Mouse (Mus musculus) ES-E14 (cell line): Measurements from ENCODE around the gene Asb16. TPM values are rescaled to one million over a fixed set of nuclear protein-coding genes. Genes with fewer than 3 reads are reported as not detected.

Experiments used
- DNase-seq: peaks from one replicate; pipeline ENCODE4 v3.0.0-alpha.2; 2013; ENCODE audit warnings: low read depth, low spot score
- H3K27ac ChIP-seq: 2 replicates; pipeline ENCODE4 v1.5.1; 2012; ENCODE audit warnings: low read depth, mild to moderate bottlenecking, low read length, moderate library complexity, mixed read lengths; ENCODE audit not compliant: poor library complexity, insufficient read depth, severe bottlenecking
- H3K36me3 ChIP-seq: 2 replicates; pipeline ENCODE4 v1.6.1; 2012; ENCODE audit warnings: mild to moderate bottlenecking, low read length, moderate library complexity, mixed read lengths; ENCODE audit not compliant: control insufficient read depth, poor library complexity, insufficient read depth, severe bottlenecking
- H3K4me1 ChIP-seq, 2 experiments: fragments of 150-350 bp in 1 of 2; sonication (generic) in 1 of 2; 2 replicates each; pipeline ENCODE4 v1.6.1; 2012; ENCODE audit warnings: low read length in 2 of 2, mild to moderate bottlenecking in 1 of 2, mixed read lengths in 1 of 2; ENCODE audit not compliant: control insufficient read depth in 2 of 2, insufficient read depth in 2 of 2, poor library complexity in 1 of 2
- H3K4me3 ChIP-seq, 2 experiments: fragments of 150-350 bp in 1 of 2; sonication (generic) in 1 of 2; 2 replicates each; pipeline ENCODE4 v1.5.1; 2012; ENCODE audit warnings: low read length in 2 of 2, low read depth in 1 of 2, mild to moderate bottlenecking in 1 of 2, mixed read lengths in 1 of 2; ENCODE audit not compliant: insufficient read depth in 1 of 2, poor library complexity in 1 of 2, severe bottlenecking in 1 of 2
- H3K9ac ChIP-seq: 2 replicates; pipeline ENCODE4 v1.6.1; 2012; ENCODE audit warnings: low read depth, mild to moderate bottlenecking, low read length, mixed read lengths; ENCODE audit not compliant: poor library complexity, insufficient read depth, severe bottlenecking
- H3K9me3 ChIP-seq: fragments of 150-350 bp; sonication (generic); 2 replicates; pipeline ENCODE4 v1.6.1; 2012; ENCODE audit warnings: low read depth, mild to moderate bottlenecking, low read length; ENCODE audit not compliant: control insufficient read depth, insufficient read depth
- CHD2 ChIP-seq: IDR thresholded peaks from 2 replicates; pipeline ENCODE4 v1.6.1; 2014; ENCODE audit warnings: mild to moderate bottlenecking, low read depth, low read length, inconsistent platforms
- HCFC1 ChIP-seq: IDR thresholded peaks from 2 replicates; pipeline ENCODE4 v1.6.1; 2012; ENCODE audit warnings: low read length, inconsistent platforms, borderline replicate concordance; ENCODE audit not compliant: insufficient read depth
- MAFK ChIP-seq: IDR thresholded peaks from 2 replicates; pipeline ENCODE4 v1.6.1; 2014; ENCODE audit warnings: mild to moderate bottlenecking, low read depth, low read length, inconsistent platforms; ENCODE audit not compliant: insufficient read depth
- ZC3H11A ChIP-seq: IDR thresholded peaks from 2 replicates; pipeline ENCODE4 v1.6.1; 2012; ENCODE audit warnings: low read depth, mild to moderate bottlenecking, inconsistent platforms, low read length, borderline replicate concordance
- ZNF384 ChIP-seq: IDR thresholded peaks from 2 replicates; pipeline ENCODE4 v1.6.1; 2012; ENCODE audit warnings: low read depth, low read length, inconsistent platforms
- in situ Hi-C, 2 experiments: fragments of 600-800 bp; cut with MboI; formaldehyde crosslinking; loops; one replicate each; pipeline ENCODE4 v1.15.1; 2025; ENCODE audit warnings: low sequenced_read_pairs in 2 of 2, inconsistent platforms in 1 of 2; ENCODE audit not compliant: unreplicated experiment in 2 of 2
- total RNA-seq: library from RNA; depleted of rRNA; stranded (reverse); fragments of 300-350 nt; gene quantifications from 2 replicates; pipeline ENCODE4 v1.2.3, GENCODE M21; 2012

The Asb16 gene
- total RNA-seq, 1 experiment: 0.98 TPM

DNA sequence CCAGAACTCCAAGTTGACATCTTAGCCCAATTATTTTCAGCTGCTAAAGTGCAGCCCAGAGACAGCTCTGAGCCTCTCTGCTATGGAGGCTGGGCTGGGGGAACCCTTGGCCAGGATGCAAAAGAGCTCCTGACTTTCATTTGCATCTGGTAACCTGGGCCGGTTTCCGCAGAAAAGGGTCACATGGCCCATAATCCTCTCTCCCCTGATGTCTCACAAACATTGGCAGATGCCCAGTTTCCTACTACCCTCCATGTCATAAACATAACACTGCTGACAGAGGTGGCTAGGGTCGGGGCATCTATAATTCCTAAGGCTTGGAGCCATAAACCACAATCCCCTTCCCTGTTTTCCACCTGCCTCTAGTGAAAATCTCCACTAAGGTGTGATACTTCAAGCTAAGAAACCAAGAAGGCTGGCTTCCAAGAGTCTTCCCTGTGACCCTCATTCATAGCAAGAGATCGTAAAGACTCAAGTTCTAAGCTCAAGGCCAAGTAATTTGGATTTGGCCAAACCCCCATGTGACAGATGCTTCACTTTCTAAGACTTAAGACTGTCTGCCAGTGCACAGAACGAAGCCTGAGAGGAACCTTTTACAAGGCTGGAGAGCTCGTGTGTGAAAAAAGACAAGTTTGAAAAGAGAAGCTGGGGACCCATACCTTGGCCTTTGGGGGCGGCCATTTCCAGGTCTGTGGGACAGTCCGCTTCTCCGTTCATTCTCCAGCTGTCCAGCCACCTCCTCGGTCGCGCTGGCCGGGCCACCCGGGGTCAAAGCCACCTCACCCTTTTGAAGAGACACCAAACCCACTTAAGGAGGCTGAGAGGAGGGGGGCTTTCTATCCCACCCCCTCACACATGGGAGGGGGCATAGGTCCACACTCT lies 47.4 kb downstream of the Asb16 start:
- H3K9me3 ChIP-seq: no peaks in the 10 kb centered on the region
- peaks cover 4 to 23% of the 10 kb centered on the region in 2 experiments; a peak in 2 of 4 replicates for H3K4me1 ChIP-seq

DNA sequence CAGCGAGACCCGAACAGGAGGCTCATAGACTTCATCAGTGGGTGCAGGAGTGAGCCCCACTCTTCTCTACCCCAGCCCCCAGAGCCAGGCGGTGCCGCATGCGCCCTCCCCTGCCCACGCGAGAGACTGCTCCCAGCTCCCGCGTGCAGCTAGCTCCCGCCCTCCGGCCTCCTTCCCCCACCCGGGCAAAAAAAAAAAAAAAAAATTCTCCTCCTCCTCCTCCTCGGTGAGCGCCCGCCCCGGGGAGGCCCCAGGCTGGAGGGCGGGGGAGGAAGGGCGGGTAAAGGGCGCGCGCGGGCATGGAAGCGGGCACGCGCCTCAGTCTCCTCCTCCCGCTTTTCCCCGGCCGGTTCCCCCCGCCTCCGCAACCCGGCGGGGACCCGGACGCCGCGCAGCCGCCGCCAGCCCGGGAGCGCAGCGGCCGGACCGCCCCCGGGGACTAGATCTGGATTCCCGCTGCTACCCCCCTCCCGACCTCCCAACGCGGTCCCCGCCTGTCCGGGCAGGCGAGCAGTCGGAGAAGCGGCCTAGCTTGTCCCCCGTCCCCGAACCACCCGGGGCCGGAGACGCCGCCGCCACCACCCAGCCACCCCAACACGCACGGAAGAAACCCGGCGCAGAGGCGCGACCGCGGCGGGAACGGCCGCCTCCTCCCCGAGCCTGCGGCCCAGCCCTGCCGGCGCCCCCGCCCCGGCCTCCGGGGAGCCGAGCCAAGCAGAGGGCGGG lies 48.2 kb downstream of the Asb16 start:
- TF ChIP-seq ZC3H11A (no peak), HCFC1 (peak; percentile 52; the same call in 1 of the 2 replicates), CHD2 (no peak), ZNF384 (peak; percentile 95), MAFK (no peak)
- H3K9ac ChIP-seq: peak overlapping the region; percentile 99
- peaks cover 35% of the 10 kb centered on the region for H3K36me3 ChIP-seq
- DNase-seq: no peak
- H3K4me3 ChIP-seq: peak overlapping the region; percentile 91 to 95
- H3K9me3 ChIP-seq: no peaks in the 10 kb centered on the region
- H3K4me1 ChIP-seq: peaks cover 1 to 18% of the 10 kb centered on the region in 2 experiments; a peak in 2 of 4 replicates
- H3K27ac ChIP-seq: peak overlapping the region; percentile 97
- in situ Hi-C loops: no loop called here

More for the DNA sequence above, 47.4 kb downstream of the Asb16 start:
- Histone ChIP-seq H3K4me3 (peak overlapping the region; percentile 91 to 95), H3K36me3 (peaks cover 43% of the 10 kb centered on the region), H3K9ac (peak overlapping the region; percentile 76), H3K27ac (peak overlapping the region; percentile 97)
- in situ Hi-C loops: no loop called here
- TF ChIP-seq MAFK (no peak), HCFC1 (no peak), ZNF384 (no peak), CHD2 (no peak), ZC3H11A (no peak)
- no peak for DNase-seq

DNA sequence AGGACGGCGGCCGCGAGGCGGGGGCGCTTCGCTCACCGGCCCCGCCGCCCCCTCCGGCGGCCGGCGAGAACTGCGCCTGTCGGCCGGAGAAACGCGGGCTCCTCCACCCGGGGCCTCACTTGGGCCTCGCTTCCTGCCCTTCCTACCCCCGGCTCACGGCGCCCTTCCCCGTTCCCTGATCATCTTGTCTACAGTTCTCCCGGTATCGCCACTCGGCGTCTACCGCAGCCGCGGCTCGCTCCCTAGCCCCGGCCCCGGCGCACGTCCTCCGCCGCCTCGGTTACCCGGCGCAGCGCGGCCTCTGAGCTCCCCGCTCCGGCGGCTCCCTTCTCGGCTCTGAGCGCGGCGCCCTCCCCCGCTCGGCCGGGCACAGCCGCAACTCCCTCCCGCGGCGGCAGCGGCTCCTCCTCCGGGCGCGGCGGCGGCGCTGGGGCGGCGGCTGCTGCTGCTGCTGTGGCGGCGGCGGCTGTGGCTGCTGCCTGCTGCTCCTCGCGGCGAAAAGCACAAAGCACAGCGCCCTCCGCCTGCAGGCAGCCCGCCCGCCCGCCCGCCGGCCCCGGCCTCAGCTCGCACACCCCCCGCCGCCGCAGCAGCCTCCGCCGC lies 48.9 kb downstream of the Asb16 start:
- H3K36me3 ChIP-seq: peaks cover 31% of the 10 kb centered on the region
- no peaks in the 10 kb centered on the region for H3K9me3 ChIP-seq
- in situ Hi-C loops: no loop called here
- peak overlapping the region; percentile 99 for H3K9ac ChIP-seq
- peak overlapping the region; percentile 97 for H3K27ac ChIP-seq
- H3K4me1 ChIP-seq: peaks cover 1 to 19% of the 10 kb centered on the region in 2 experiments; a peak in 2 of 4 replicates
- H3K4me3 ChIP-seq: peak overlapping the region; percentile 91 to 95
- TF ChIP-seq HCFC1: no peak
- no peak for TF ChIP-seq ZC3H11A
- TF ChIP-seq CHD2: no peak
- no peak for TF ChIP-seq ZNF384
- TF ChIP-seq MAFK: no peak
- DNase-seq: no peak

DNA sequence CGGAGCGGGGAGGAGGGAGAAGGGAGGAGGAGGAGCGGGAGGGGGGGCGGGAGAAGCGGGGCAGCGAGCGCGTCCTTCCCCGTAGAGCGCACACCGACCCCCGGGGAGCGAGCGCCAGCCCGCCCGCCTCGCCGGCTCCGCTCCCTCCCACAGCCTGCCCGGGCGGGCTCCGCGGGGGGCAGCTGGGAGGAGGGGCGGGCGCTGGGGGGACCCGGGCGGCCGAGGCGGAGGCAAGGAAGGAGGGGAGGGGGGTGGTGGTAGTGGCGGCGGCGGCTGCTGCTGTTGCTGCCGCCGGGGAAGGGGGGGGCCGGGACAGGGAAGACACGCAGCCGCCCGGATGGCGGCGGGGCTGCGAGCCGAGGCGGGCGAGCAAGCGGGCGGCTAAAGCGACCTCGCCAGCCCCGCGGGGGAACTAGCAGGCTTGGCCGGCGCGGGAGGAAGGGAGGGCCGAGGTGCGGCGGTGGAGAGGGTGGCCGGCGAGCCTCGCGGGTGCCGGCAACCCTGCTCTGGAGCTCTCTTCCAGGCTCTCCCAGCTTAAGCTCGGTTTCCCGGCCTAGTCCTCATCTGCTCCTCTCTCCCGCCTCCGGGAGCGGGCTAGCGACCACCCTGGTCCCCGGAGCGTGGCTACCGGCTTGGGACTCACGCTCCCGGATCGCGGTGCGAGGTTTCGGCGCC lies 49.5 kb downstream of the Asb16 start:
- Histone ChIP-seq H3K4me3 (peak overlapping the region; percentile 76 to 91), H3K27ac (peak overlapping the region; percentile 97), H3K4me1 (peaks cover 1 to 22% of the 10 kb centered on the region in 2 experiments; a peak in 2 of 4 replicates), H3K9ac (peak overlapping the region; percentile 99), H3K9me3 (no peaks in the 10 kb centered on the region), H3K36me3 (peaks cover 25% of the 10 kb centered on the region)
- DNase-seq: no peak
- in situ Hi-C loops: no loop called here
- TF ChIP-seq CHD2 (no peak), ZC3H11A (0 out of 2 replicates have a peak, but pooled peaks have one; percentile 9)
